Mouse (Mus musculus) cerebellum, adult 2 months (tissue): ENCODE data around the gene Prex1.

ENCODE experiments used
- CTCF ChIP-seq: fragments of 200-500 bp; IDR thresholded peaks from 2 replicates; pipeline ENCODE4 v1.5.1; 2011; ENCODE audit warnings: low read depth, mild to moderate bottlenecking, control low read depth, low read length, moderate library complexity, borderline replicate concordance; ENCODE audit not compliant: insufficient read depth
- POLR2A ChIP-seq: fragments of 200-500 bp; IDR thresholded peaks from 2 replicates; pipeline ENCODE4 v1.6.1; 2011; ENCODE audit warnings: low read length, control low read depth, borderline replicate concordance; ENCODE audit not compliant: insufficient read depth

DNA sequence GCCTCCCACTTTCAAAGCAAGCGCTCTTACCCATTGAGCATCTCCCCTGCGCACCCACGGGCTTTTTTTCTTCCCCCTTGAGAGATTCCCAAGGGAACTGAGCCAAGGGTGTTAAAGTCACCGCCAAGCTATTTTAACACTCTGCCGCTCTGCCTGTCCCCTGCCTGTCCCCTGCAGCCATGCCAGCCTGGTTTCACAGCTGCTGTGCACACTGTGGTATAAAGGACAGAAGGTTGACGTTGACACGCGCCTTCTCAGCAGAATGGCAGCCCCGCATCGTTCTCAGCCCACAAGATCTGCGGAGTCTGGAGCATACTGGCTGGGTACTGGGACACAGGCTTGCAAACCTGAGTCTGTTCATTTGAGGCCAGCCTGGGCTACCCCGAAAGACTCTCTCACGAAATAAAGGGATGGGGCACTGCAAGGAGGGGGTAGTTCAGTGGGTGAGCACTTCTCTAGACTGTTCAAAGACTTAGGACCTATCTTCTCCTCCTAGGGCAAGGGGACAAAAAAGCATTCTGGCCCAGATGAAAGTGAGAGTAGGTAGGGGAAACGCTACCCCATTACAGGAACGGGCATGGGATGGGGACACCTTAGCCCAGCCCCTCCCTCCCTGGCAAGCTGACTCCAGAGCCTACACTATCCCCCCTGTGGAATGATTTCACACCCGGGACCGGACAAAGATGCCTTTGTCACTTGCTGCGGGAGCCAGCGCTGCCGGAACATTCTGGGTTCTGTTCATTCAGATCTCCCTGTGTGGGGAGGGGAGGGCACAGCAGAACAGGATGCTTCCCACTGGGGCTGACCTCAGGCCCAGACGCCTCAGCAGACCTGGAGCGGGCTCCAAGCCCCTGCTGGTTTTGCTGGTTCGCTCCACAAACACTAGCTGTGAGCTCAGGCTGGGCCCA is 21.8 kb downstream of the Prex1 start:
- TF ChIP-seq CTCF (no peak), POLR2A (no peak)
